Mouse (Mus musculus) lung, embryonic 16.5 days (tissue): ENCODE results near the gene Tdp2. TPM values are rescaled to one million over a fixed set of nuclear protein-coding genes. Genes with fewer than 3 reads are reported as not detected.
"Not testable (repeated sequence)": the region's sequence is repeated elsewhere in the genome, so short reads cannot be mapped to it uniquely, and the experiment has no call there.

Experiments
- ATAC-seq: fragments of 200-750 bp; cut with Nextera tagmentation; 2 replicates; pipeline ENCODE4 v1.8.0; 2017; ENCODE audit warnings: low read depth, mild to moderate bottlenecking, moderate library complexity
- H3K27ac ChIP-seq: fragments of 300-500 bp; sonication (generic); 2 replicates; pipeline ENCODE4 v1.5.1; 2014; ENCODE audit warnings: mild to moderate bottlenecking, control low read depth, low read length
- H3K27me3 ChIP-seq: fragments of 300-500 bp; sonication (generic); 2 replicates; pipeline ENCODE4 v1.6.1; 2014; ENCODE audit warnings: low read depth, low read length, mixed read lengths; ENCODE audit not compliant: control insufficient read depth, insufficient read depth
- H3K36me3 ChIP-seq: fragments of 300-500 bp; sonication (generic); 2 replicates; pipeline ENCODE4 v1.6.1; 2014; ENCODE audit warnings: low read length; ENCODE audit not compliant: control insufficient read depth, insufficient read depth
- H3K4me1 ChIP-seq: fragments of 300-500 bp; sonication (generic); replicated peaks from 2 replicates; pipeline ENCODE4 v1.6.1; 2014; ENCODE audit warnings: low read length, mixed read lengths; ENCODE audit not compliant: control insufficient read depth, insufficient read depth
- H3K4me2 ChIP-seq: fragments of 300-500 bp; sonication (generic); 2 replicates; pipeline ENCODE4 v1.6.1; 2014; ENCODE audit warnings: low read depth, low read length, control low read depth
- H3K4me3 ChIP-seq: fragments of 300-500 bp; sonication (generic); 2 replicates; pipeline ENCODE4 v1.5.1; 2014; ENCODE audit warnings: mild to moderate bottlenecking, low read length, control low read depth
- H3K9ac ChIP-seq: fragments of 300-500 bp; sonication (generic); 2 replicates; pipeline ENCODE4 v1.6.1; 2014; ENCODE audit warnings: low read length, control low read depth
- H3K9me3 ChIP-seq: fragments of 300-500 bp; sonication (generic); 2 replicates; pipeline ENCODE4 v1.6.1; 2016; ENCODE audit warnings: low read length; ENCODE audit not compliant: control insufficient read depth
- WGBS: fragments of 180-500 bp; shearing (Covaris S2); extraction: QIAGEN DNeasy Blood & Tissue Kit; methylation state at CpG from one replicate; pipeline ENCODE4 v1.1.7; 2014; 5-methylcytosine and 5-hydroxymethylcytosine counted together
- polyA plus RNA-seq: library from polyadenylated mRNA; unstranded; fragments of >200 nt; fragmentation: Nextera tagmentation; extraction: Ambion mirVana; gene quantifications from 2 replicates; pipeline ENCODE4 v1.2.1, GENCODE M21; 2015

Tdp2 gene
- polyA plus RNA-seq, 1 experiment from 2014 or later = 52.7 TPM

GRCm38 (mm10) chr13:24832811-24833155 is 1.3 kb downstream of the Tdp2 start:
- Histone ChIP-seq H3K9me3 (no peaks in the 10 kb centered on the region), H3K4me2 (peak overlapping the region; percentile 89), H3K4me3 (peak overlapping the region; percentile 81), H3K27me3 (no peaks in the 10 kb centered on the region), H3K4me1 (peaks cover 18% of the 10 kb centered on the region), H3K9ac (peak overlapping the region; percentile 88), H3K36me3 (peaks cover 2% of the 10 kb centered on the region; the same call in 1 of the 2 replicates), H3K27ac (no peak overlapping the region)
- 15% methylated on average over 2 of the region's 2 CpGs for WGBS
- ATAC-seq = no peak

- H3K36me3 ChIP-seq = peaks cover 14% of the 10 kb centered on the region; the same call in 1 of the 2 replicates
- not testable (repeated sequence) for ATAC-seq, H3K27ac ChIP-seq, H3K9ac ChIP-seq, H3K27me3 ChIP-seq, H3K4me2 ChIP-seq, H3K4me3 ChIP-seq, H3K9me3 ChIP-seq
- peaks cover 13% of the 10 kb centered on the region for H3K4me1 ChIP-seq
- 89% methylated on average over 8 of the region's 8 CpGs for WGBS
Observed at GRCm38 (mm10) chr13:24837765-24838164, 6.3 kb downstream of the Tdp2 start.

- no peak for ATAC-seq
- Histone ChIP-seq H3K27ac (no peak overlapping the region), H3K4me3 (no peak overlapping the region), H3K27me3 (no peaks in the 10 kb centered on the region), H3K4me1 (peaks cover 2% of the 10 kb centered on the region), H3K9ac (no peak overlapping the region), H3K4me2 (no peak overlapping the region), H3K9me3 (no peaks in the 10 kb centered on the region), H3K36me3 (peaks cover 14% of the 10 kb centered on the region; the same call in 1 of the 2 replicates)
- 59% methylated on average over 3 of the region's 3 CpGs for WGBS
Observed at GRCm38 (mm10) chr13:24839831-24840230, 8.4 kb downstream of the Tdp2 start.

GRCm38 (mm10) chr13:24841702-24842101 is 10.2 kb downstream of the Tdp2 start:
- H3K9me3 ChIP-seq = no peaks in the 10 kb centered on the region
- H3K9ac ChIP-seq = no peak overlapping the region
- H3K27me3 ChIP-seq = no peaks in the 10 kb centered on the region
- H3K4me2 ChIP-seq = no peak overlapping the region
- 54% methylated on average over 3 of the region's 3 CpGs for WGBS
- ATAC-seq = no peak
- H3K4me3 ChIP-seq = no peak overlapping the region
- no peak overlapping the region for H3K27ac ChIP-seq
- H3K4me1 ChIP-seq = peaks cover 7% of the 10 kb centered on the region
- peaks cover 14% of the 10 kb centered on the region; the same call in 1 of the 2 replicates for H3K36me3 ChIP-seq

GRCm38 (mm10) chr13:24844983-24845955 is 13.8 kb downstream of the Tdp2 start, which contains the start of gene D130043K22Rik:
D130043K22Rik (plus strand) TSS chr13:24845135.
- Histone ChIP-seq H3K36me3 (peaks cover under 1% of the 10 kb centered on the region; the same call in 1 of the 2 replicates), H3K4me3 (peak within 1 kb of the TSS; percentile 46), H3K27ac (no peak within 1 kb of the TSS), H3K9ac (peak within 1 kb of the TSS; percentile 49), H3K4me2 (peak within 1 kb of the TSS; percentile 64), H3K4me1 (peaks cover 7% of the 10 kb centered on the region), H3K9me3 (no peaks in the 10 kb centered on the region), H3K27me3 (no peaks in the 10 kb centered on the region)
- 15% methylated on average over 40 of the region's 40 CpGs for WGBS
- peak; percentile 66 for ATAC-seq

GRCm38 (mm10) chr13:24849318-24849717 is 17.8 kb downstream of the Tdp2 start:
- H3K36me3 ChIP-seq = no peaks in the 10 kb centered on the region
- 61% methylated on average over 4 of the region's 4 CpGs for WGBS
- ATAC-seq = no peak

GRCm38 (mm10) chr13:24851989-24852388 is 20.5 kb downstream of the Tdp2 start:
- no peak for ATAC-seq
- H3K9ac ChIP-seq = no peak overlapping the region
- no peak overlapping the region for H3K27ac ChIP-seq
- no peak overlapping the region for H3K4me2 ChIP-seq
- no peaks in the 10 kb centered on the region for H3K9me3 ChIP-seq
- H3K4me3 ChIP-seq = no peak overlapping the region
- WGBS = 67% methylated on average over 2 of the region's 2 CpGs
- H3K27me3 ChIP-seq = no peaks in the 10 kb centered on the region
- no peaks in the 10 kb centered on the region for H3K36me3 ChIP-seq
- H3K4me1 ChIP-seq = no peaks in the 10 kb centered on the region

More at GRCm38 (mm10) chr13:24849318-24849717, 17.8 kb downstream of the Tdp2 start:
- Histone ChIP-seq H3K27ac (no peak overlapping the region), H3K9ac (no peak overlapping the region), H3K9me3 (no peaks in the 10 kb centered on the region), H3K4me2 (no peak overlapping the region), H3K4me3 (no peak overlapping the region), H3K4me1 (peaks cover 7% of the 10 kb centered on the region), H3K27me3 (no peaks in the 10 kb centered on the region)

- H3K9ac ChIP-seq = no peak overlapping the region
- no peak overlapping the region for H3K4me3 ChIP-seq
- H3K36me3 ChIP-seq = no peaks in the 10 kb centered on the region
- 76% methylated on average over 3 of the region's 3 CpGs for WGBS
- no peaks in the 10 kb centered on the region for H3K9me3 ChIP-seq
- no peaks in the 10 kb centered on the region for H3K27me3 ChIP-seq
- ATAC-seq = no peak
- H3K27ac ChIP-seq = no peak overlapping the region
- no peaks in the 10 kb centered on the region for H3K4me1 ChIP-seq
- H3K4me2 ChIP-seq = no peak overlapping the region
Observed at GRCm38 (mm10) chr13:24852570-24852969, 21.1 kb downstream of the Tdp2 start.

GRCm38 (mm10) chr13:24859115-24859514 is 27.6 kb downstream of the Tdp2 start:
- H3K4me1 ChIP-seq = peaks cover 2% of the 10 kb centered on the region
- no peaks in the 10 kb centered on the region for H3K36me3 ChIP-seq
- H3K9me3 ChIP-seq = no peaks in the 10 kb centered on the region
- H3K4me2 ChIP-seq = no peak overlapping the region
- H3K27me3 ChIP-seq = no peaks in the 10 kb centered on the region
- no peak overlapping the region for H3K4me3 ChIP-seq
- H3K9ac ChIP-seq = no peak overlapping the region
- no peak overlapping the region for H3K27ac ChIP-seq
- no peak for ATAC-seq
